In genomic region chr4:58332394-58332793, GRCm38 (mm10) we compare ENCODE assay signal across 30 mouse cellular contexts. TPM values are rescaled to one million over a fixed set of nuclear protein-coding genes. Genes with fewer than 3 reads are reported as not detected.
DNase-seq lines count a peak whose midpoint lies in the region; ATAC-seq and TF ChIP-seq lines count a peak whose summit lies in the region.
"Had no signal": no experiment of that assay in that cellular context is flagged by ENCODE, and none has a peak within 500 bp of the region (broad histone marks: within the 10 kb centered on the region; RNA-seq: fewer than 3 reads in every experiment).

No protein-coding gene starts in this region.

- no peak overlapping the region for H3K4me2 ChIP-seq in hindbrain, postnatal 0 days (ENCODE audit: low read depth, low read length)
- no peak overlapping the region for H3K4me2 ChIP-seq in hindbrain, embryonic 14.5 days (replicated peaks)
- no peak overlapping the region for H3K4me2 ChIP-seq in kidney, postnatal 0 days (ENCODE audit: low read length)
- H3K4me2 ChIP-seq: heart, embryonic 13.5 days; limb, embryonic 15.5 days; liver, embryonic 13.5 days; neural tube, embryonic 15.5 days had no signal

- H3K4me3 ChIP-seq in hindbrain, postnatal 0 days (ENCODE audit: low read length): no peak overlapping the region
- no peak overlapping the region for H3K4me3 ChIP-seq in hindbrain, embryonic 14.5 days (replicated peaks; ENCODE audit: low read length)
- no peak overlapping the region for H3K4me3 ChIP-seq in kidney, postnatal 0 days (replicated peaks; ENCODE audit: low read depth, low read length)
- H3K4me3 ChIP-seq: heart, embryonic 13.5 days; limb, embryonic 10.5 days; limb, embryonic 15.5 days; liver, embryonic 13.5 days; neural tube, embryonic 15.5 days had no signal

- WGBS in hindbrain, postnatal 0 days: 28% methylated on average over 3 of the region's 3 CpGs
- WGBS in hindbrain, embryonic 14.5 days: 23% methylated on average over 3 of the region's 3 CpGs
- 18% methylated on average over 3 of the region's 3 CpGs for WGBS in kidney, postnatal 0 days

- no peak for ATAC-seq in hindbrain, postnatal 0 days
- ATAC-seq in hindbrain, embryonic 14.5 days (ENCODE audit: low FRiP score): no peak
- no peak for ATAC-seq in kidney, postnatal 0 days (replicated peaks; ENCODE audit: low FRiP score, low read depth)
- ATAC-seq: forebrain, embryonic 14.5 days; intestine, embryonic 16.5 days had no signal

- no peak for TF ChIP-seq CTCF in hindbrain, postnatal 0 days (IDR thresholded peaks at IDR 0.05; ENCODE audit: low read depth)
- TF ChIP-seq CTCF in kidney, postnatal 0 days (IDR thresholded peaks at IDR 0.05; ENCODE audit: low read depth): no peak

- peak; percentile 23 for DNase-seq in embryo, embryonic 10 days (ENCODE audit: low spot score)
- no peak for DNase-seq in embryo, embryonic 10.5 days (ENCODE audit: low spot score)
- DNase-seq in hindbrain, postnatal 0 days (ENCODE audit: low spot score): peak; percentile 20
- DNase-seq in hindbrain, embryonic 14.5 days (ENCODE audit: low spot score): no peak
- DNase-seq in kidney, postnatal 0 days (ENCODE audit: low spot score): peak; percentile 91
- no peak for DNase-seq in kidney, postnatal 25 days
- DNase-seq in NIH3T3 (ENCODE audit: low read depth): peak; percentile 24
- DNase-seq in cerebellum, adult 9-10 months: no peak
- DNase-seq: adrenal gland, postnatal 14 days; cerebellum, adult 11 months; cerebellum, adult 9-11 months; gastrocnemius, postnatal 10 days; heart, postnatal 10 days; layer of hippocampus, adult 9-11 months; liver, embryonic 13.5 days; lung, adult 18-20 months; midbrain, embryonic 14.5 days; retina, postnatal 1 day; right cerebral cortex, postnatal 14 days had no signal

- H3K36me3 ChIP-seq in hindbrain, postnatal 0 days (ENCODE audit: insufficient read depth, low read length): no peaks in the 10 kb centered on the region
- H3K36me3 ChIP-seq in hindbrain, embryonic 14.5 days (replicated peaks; ENCODE audit: control insufficient read depth, insufficient read depth): no peaks in the 10 kb centered on the region
- H3K36me3 ChIP-seq in kidney, postnatal 0 days (ENCODE audit: insufficient read depth, low read length): no peaks in the 10 kb centered on the region
- H3K36me3 ChIP-seq: heart, embryonic 13.5 days; limb, embryonic 10.5 days; limb, embryonic 15.5 days; liver, embryonic 13.5 days; neural tube, embryonic 15.5 days had no signal

- no peak overlapping the region for H3K27ac ChIP-seq in hindbrain, postnatal 0 days
- no peak overlapping the region for H3K27ac ChIP-seq in hindbrain, embryonic 14.5 days
- H3K27ac ChIP-seq in kidney, postnatal 0 days: no peak overlapping the region
- H3K27ac ChIP-seq: heart, embryonic 13.5 days; limb, embryonic 15.5 days; liver, embryonic 13.5 days; macrophage; neural tube, embryonic 15.5 days had no signal

- H3K27me3 ChIP-seq in hindbrain, postnatal 0 days (ENCODE audit: insufficient read depth, low read length): no peaks in the 10 kb centered on the region
- H3K27me3 ChIP-seq in hindbrain, embryonic 14.5 days (ENCODE audit: control insufficient read depth, insufficient read depth, low read length): no peaks in the 10 kb centered on the region
- H3K27me3 ChIP-seq in kidney, postnatal 0 days (ENCODE audit: insufficient read depth, low read length): no peaks in the 10 kb centered on the region
- H3K27me3 ChIP-seq: CH12.LX; heart, embryonic 13.5 days; limb, embryonic 15.5 days; liver, embryonic 13.5 days; neural tube, embryonic 15.5 days had no signal

- H3K4me1 ChIP-seq in hindbrain, postnatal 0 days (ENCODE audit: insufficient read depth, low read length): no peaks in the 10 kb centered on the region
- no peaks in the 10 kb centered on the region for H3K4me1 ChIP-seq in hindbrain, embryonic 14.5 days (replicated peaks; ENCODE audit: control insufficient read depth, insufficient read depth, low read length)
- H3K4me1 ChIP-seq in kidney, postnatal 0 days (replicated peaks; ENCODE audit: insufficient read depth, low read length): no peaks in the 10 kb centered on the region
- H3K4me1 ChIP-seq: heart, embryonic 13.5 days; limb, embryonic 15.5 days; liver, embryonic 13.5 days; neural tube, embryonic 15.5 days had no signal

- H3K9ac ChIP-seq in hindbrain, postnatal 0 days (replicated peaks; ENCODE audit: low read length): no peak overlapping the region
- no peak overlapping the region for H3K9ac ChIP-seq in hindbrain, embryonic 14.5 days
- no peak overlapping the region for H3K9ac ChIP-seq in kidney, postnatal 0 days (ENCODE audit: low read depth, low read length)
- H3K9ac ChIP-seq: heart, embryonic 13.5 days; limb, embryonic 15.5 days; liver, embryonic 13.5 days; neural tube, embryonic 15.5 days had no signal

- H3K9me3 ChIP-seq in hindbrain, postnatal 0 days (ENCODE audit: low read length): no peaks in the 10 kb centered on the region
- H3K9me3 ChIP-seq in hindbrain, embryonic 14.5 days (ENCODE audit: control insufficient read depth, low read length): no peaks in the 10 kb centered on the region
- no peaks in the 10 kb centered on the region for H3K9me3 ChIP-seq in kidney, postnatal 0 days (replicated peaks; ENCODE audit: low read length)
- H3K9me3 ChIP-seq: heart, embryonic 13.5 days; limb, embryonic 10.5 days; limb, embryonic 15.5 days; liver, embryonic 13.5 days; neural tube, embryonic 15.5 days had no signal

RNA-seq across cellular contexts. Expression of gene Musk, which starts 46.6 kb away (rescaled TPM):
- 0.05 and 0.07 TPM in 2 replicates for total RNA-seq in hindbrain, postnatal 0 days (2014; rRNA removed)
- 0.21 and 0.24 TPM in 2 replicates for polyA plus RNA-seq in hindbrain, postnatal 0 days (2015; fragmentation: Nextera tagmentation; extraction: Ambion mirVana)
- 0.05 TPM in 1 of 2 replicates, not detected in the other for polyA plus RNA-seq in hindbrain, embryonic 14.5 days (2014; fragmentation: Nextera tagmentation; extraction: Ambion mirVana)
- polyA plus RNA-seq in kidney, postnatal 0 days (2015; fragmentation: Nextera tagmentation; extraction: Ambion mirVana): 0.32 and 0.62 TPM in 2 replicates
- total RNA-seq: CH12.LX; ES-E14; hematopoietic stem cell, adult 5-6 weeks; megakaryocyte-erythroid progenitor cell, adult 5-6 weeks had no signal
- polyA plus RNA-seq: forebrain, embryonic 14.5 days; macrophage; midbrain, embryonic 14.5 days had no signal

Comparison
In these comparisons a context has a peak if more than half of its experiments do, and no peak if none do; other contexts are left out.
1. DNase-seq: peak in embryo, embryonic 10 days (single experiment), hindbrain, postnatal 0 days (single experiment), kidney, postnatal 0 days (single experiment) and NIH3T3 (single experiment); none in embryo, embryonic 10.5 days (single experiment), hindbrain, embryonic 14.5 days (single experiment), kidney, postnatal 25 days (0 of 2) and cerebellum, adult 9-10 months (single experiment).